ENCODE assay signal across 20 mouse cellular contexts in genomic region chr6:57607999-57608398, GRCm38 (mm10).
DNase-seq lines count a peak whose midpoint lies in the region; ATAC-seq lines count a peak whose summit lies in the region.
"Had no signal": no experiment of that assay in that cellular context is flagged by ENCODE, and none has a peak within 500 bp of the region (broad histone marks: within the 10 kb centered on the region; RNA-seq: fewer than 3 reads in every experiment).

No protein-coding gene starts in this region.

- DNase-seq in frontal cortex, postnatal 10 days (ENCODE audit: low spot score in 2 of 2): no peak
- peak; percentile 54 for DNase-seq in brain, adult 2 months (ENCODE audit: low read depth, low spot score)
- peak; percentile 33 for DNase-seq in telencephalon, adult 2 months (ENCODE audit: low read depth, low spot score)
- DNase-seq in urinary bladder, postnatal 36 days (ENCODE audit: low spot score in 2 of 2): no peak
- DNase-seq: adrenal gland, adult 8-10 months; adrenal gland, postnatal 14 days; adrenal gland, postnatal 36 days; B cell, adult 2 months; cerebellum, adult 11 months; cerebellum, adult 18-20 months; cerebellum, adult 8-10 months; cerebellum, adult 9-11 months; cerebellum, postnatal 14 days; cerebellum, postnatal 36 days; forebrain, postnatal 0 days had no signal

- peak; percentile 70 for ATAC-seq in frontal cortex, adult (ENCODE audit: low TSS enrichment)
- ATAC-seq: activated CD4-positive, CD25-positive, alpha-beta regulatory T cell, adult 4 months; CD4-positive, CD25-positive, alpha-beta regulatory T cell, adult 4 months; forebrain, embryonic 14.5 days; forebrain, postnatal 0 days; Patski had no signal

Comparison
In these comparisons a context has a peak if more than half of its experiments do, and no peak if none do; other contexts are left out.
1. DNase-seq: peak in brain, adult 2 months (single experiment) and telencephalon, adult 2 months (single experiment); none in frontal cortex, postnatal 10 days (0 of 2) and urinary bladder, postnatal 36 days (0 of 2).